In genomic region chr14:122230621-122231025, GRCm38 (mm10) we compare ENCODE assay signal across 11 mouse cellular contexts. TPM values are rescaled to one million over a fixed set of nuclear protein-coding genes. Genes with fewer than 3 reads are reported as not detected.
DNase-seq lines count a peak whose midpoint lies in the region; ATAC-seq and TF ChIP-seq lines count a peak whose summit lies in the region.
"Had no signal": no experiment of that assay in that cellular context is flagged by ENCODE, and none has a peak within 500 bp of the region (broad histone marks: within the 10 kb centered on the region; RNA-seq: fewer than 3 reads in every experiment).

No protein-coding gene starts in this region.

- peak overlapping the region; percentile 65 for H3K4me3 ChIP-seq in gastrocnemius, adult 2 months
- H3K4me3 ChIP-seq in forebrain, embryonic 10.5 days: peak overlapping the region; percentile 11; the same call in 1 of the 2 replicates
- H3K4me3 ChIP-seq in midbrain, embryonic 10.5 days: peak overlapping the region; percentile 29
- H3K4me3 ChIP-seq: embryonic facial prominence, embryonic 12.5 days; left cerebral cortex, adult 2 months; megakaryocyte, embryonic 14.5 days had no signal

- H3K4me1 ChIP-seq in forebrain, embryonic 10.5 days: peaks cover 60% of the 10 kb centered on the region
- H3K4me1 ChIP-seq in midbrain, embryonic 10.5 days: peaks cover 56% of the 10 kb centered on the region
- H3K4me1 ChIP-seq: megakaryocyte, embryonic 14.5 days had no signal

- WGBS in forebrain, embryonic 10.5 days: 23% methylated on average over 14 of the region's 14 CpGs
- 26% methylated on average over 14 of the region's 14 CpGs for WGBS in midbrain, embryonic 10.5 days

- peak overlapping the region; percentile 56; the same call in 1 of the 2 replicates for H3K27ac ChIP-seq in gastrocnemius, adult 2 months
- peak overlapping the region; percentile 76 for H3K27ac ChIP-seq in forebrain, embryonic 10.5 days
- peak overlapping the region; percentile 70; the same call in 1 of the 2 replicates for H3K27ac ChIP-seq in midbrain, embryonic 10.5 days (replicated peaks)
- H3K27ac ChIP-seq: embryonic facial prominence, embryonic 12.5 days; left cerebral cortex, adult 2 months had no signal

- peak; percentile 53; the same call in 1 of the 2 replicates for ATAC-seq in cerebellum, adult (ENCODE audit: insufficient number of reproducible peaks, low FRiP score, low TSS enrichment)

- TF ChIP-seq CTCF in gastrocnemius, adult 2 months (IDR thresholded peaks at IDR 0.05): no peak

- H3K27me3 ChIP-seq in forebrain, embryonic 10.5 days (ENCODE audit: poor library complexity, severe bottlenecking): peaks cover 36% of the 10 kb centered on the region
- H3K27me3 ChIP-seq in midbrain, embryonic 10.5 days (ENCODE audit: low read depth, poor library complexity, severe bottlenecking): peaks cover 78% of the 10 kb centered on the region

- intact Hi-C loops in gastrocnemius, adult 2 months (cut with DNase I): no loop called here
- intact Hi-C loops in gastrocnemius, postnatal 14 days (cut with DNase I; ENCODE audit: low total_unique reads): no loop called here

- peak; percentile 56 for DNase-seq in gastrocnemius, adult 2 months
- DNase-seq in gastrocnemius, postnatal 14 days: no peak
- DNase-seq in forebrain, embryonic 10.5 days (ENCODE audit: extremely low spot score, low spot score): peak; percentile 34
- DNase-seq in midbrain, embryonic 10.5 days (ENCODE audit: low spot score): peak; percentile 71
- no peak for DNase-seq in left cerebral cortex, adult 8-10 months (ENCODE audit: low spot score in 2 of 2)
- no peak for DNase-seq in left cerebral cortex, adult 11 months (ENCODE audit: low spot score)
- DNase-seq in lung, postnatal 25 days (ENCODE audit: low spot score): no peak

- H3K36me3 ChIP-seq in forebrain, embryonic 10.5 days (replicated peaks): no peaks in the 10 kb centered on the region
- H3K36me3 ChIP-seq in midbrain, embryonic 10.5 days: no peaks in the 10 kb centered on the region
- H3K36me3 ChIP-seq: embryonic facial prominence, embryonic 12.5 days had no signal

- no peaks in the 10 kb centered on the region for H3K9me3 ChIP-seq in forebrain, embryonic 10.5 days
- no peaks in the 10 kb centered on the region for H3K9me3 ChIP-seq in midbrain, embryonic 10.5 days (replicated peaks)
- H3K9me3 ChIP-seq: embryonic facial prominence, embryonic 12.5 days; megakaryocyte, embryonic 14.5 days had no signal

RNA-seq across cellular contexts. Expression of gene Clybl, which starts 49.1 kb away (rescaled TPM):
- 10 to 100 TPM; 52.3 to 68.4 TPM for total RNA-seq in gastrocnemius, adult 2 months (2021)
- total RNA-seq in gastrocnemius, postnatal 14 days (2021): 10 to 100 TPM; 68.1 to 80.2 TPM
- polyA plus RNA-seq in forebrain, embryonic 10.5 days (2016; fragmentation: Nextera tagmentation; extraction: Ambion mirVana): 29.1 and 35.3 TPM in 2 replicates
- 27.5 and 29.1 TPM in 2 replicates for polyA plus RNA-seq in midbrain, embryonic 10.5 days (2016; fragmentation: Nextera tagmentation; extraction: Ambion mirVana)
- total RNA-seq in left cerebral cortex, adult 8-10 months (2022): 10 to 100 TPM; 25.2 to 32.9 (median 27.3) TPM

Comparison
In these comparisons a context has a peak if more than half of its experiments do, and no peak if none do; other contexts are left out.
1. DNase-seq: peak in gastrocnemius, adult 2 months (single experiment), forebrain, embryonic 10.5 days (single experiment) and midbrain, embryonic 10.5 days (single experiment); none in gastrocnemius, postnatal 14 days (single experiment), left cerebral cortex, adult 8-10 months (0 of 2), left cerebral cortex, adult 11 months (single experiment) and lung, postnatal 25 days (single experiment).
2. H3K4me3 ChIP-seq: peak in every context shown above with its lines; median percentile 65 in gastrocnemius, adult 2 months; 29 in midbrain, embryonic 10.5 days; 11 in forebrain, embryonic 10.5 days.
3. Peak in every context shown above with its lines, with median percentiles within 50 percentile points of each other: H3K27ac ChIP-seq.